Mouse (Mus musculus): ENCODE measurements around the gene Zfp710. TPM values are rescaled to one million over a fixed set of nuclear protein-coding genes. Genes with fewer than 3 reads are reported as not detected.
A peak's percentile ranks its signal among the peaks of the same experiment; 100 is the strongest.

Zfp710 gene
- total and polyA plus RNA-seq, 3 experiments = 14.8 to 19.1 TPM; not detected in 1

GRCm38 (mm10) chr7:80123115-80123514 is 98.5 kb downstream of the Zfp710 start:
- Histone ChIP-seq H3K4me3 (ENCODE audit: control insufficient read depth in 1 of 2, insufficient read depth in 1 of 2, low read depth in 2 of 2, low read length in 2 of 2) (peak overlapping the region; percentile 48 to 51), H3K4me1 (ENCODE audit: control insufficient read depth in 1 of 2, insufficient read depth in 2 of 2, low read length in 2 of 2) (peaks cover 4 to 14% of the 10 kb centered on the region in 2 experiments; a peak in 3 of 4 replicates), H3K9me3 (replicated peaks; ENCODE audit: insufficient read depth, low read length) (no peaks in the 10 kb centered on the region), H3K36me3 (ENCODE audit: control insufficient read depth in 1 of 2, insufficient read depth in 2 of 2, low read length in 2 of 2) (peaks cover 0 to 10% of the 10 kb centered on the region in 2 experiments; a peak in 2 of 4 replicates), H3K9ac (ENCODE audit: control insufficient read depth, low read depth, low read length, poor library complexity, severe bottlenecking) (peak overlapping the region; percentile 48), H3K79me2 (ENCODE audit: control insufficient read depth, insufficient read depth, low read length, poor library complexity) (no peaks in the 10 kb centered on the region), H3K27me3 (ENCODE audit: control insufficient read depth in 1 of 2, insufficient read depth in 2 of 2, low read length in 2 of 2) (no peaks in the 10 kb centered on the region), H3K27ac (ENCODE audit: control insufficient read depth, low read depth, low read length) (peak overlapping the region; percentile 48)
- TF ChIP-seq RCOR1 (IDR thresholded peaks at IDR 0.05; ENCODE audit: low read depth, low read length) = peak; percentile 9; the same call in 1 of the 2 replicates
- TF ChIP-seq SIN3A (IDR thresholded peaks at IDR 0.05; ENCODE audit: low read length) = peak; percentile 87
- TF ChIP-seq ETS1 (IDR thresholded peaks at IDR 0.05; ENCODE audit: low read depth, low read length) = peak; percentile 92
- peak; percentile 56; the same call in 1 of the 2 replicates for TF ChIP-seq MAZ (IDR thresholded peaks at IDR 0.05; ENCODE audit: low read depth, low read length)
- TF ChIP-seq EP300 (IDR thresholded peaks at IDR 0.05; ENCODE audit: low read depth in 1 of 2, low read length in 2 of 2) = peak; percentile 22 to 53; a peak in 3 of 4 replicates
- TF ChIP-seq ZNF384 (IDR thresholded peaks at IDR 0.05; ENCODE audit: low read depth, low read length) = peak; percentile 91
- TF ChIP-seq TBP (IDR thresholded peaks at IDR 0.05; ENCODE audit: low read depth, low read length) = peak; percentile 61; the same call in 1 of the 2 replicates
- peak; percentile 69 for TF ChIP-seq TCF12 (IDR thresholded peaks at IDR 0.05; ENCODE audit: low read depth, low read length)
- TF ChIP-seq E2F4 (IDR thresholded peaks at IDR 0.05; ENCODE audit: borderline replicate concordance, low read depth, low read length) = no peak
- TF ChIP-seq TAL1 (IDR thresholded peaks at IDR 0.05; ENCODE audit: low read length) = no peak
- no peak for TF ChIP-seq CHD1 (IDR thresholded peaks at IDR 0.05; ENCODE audit: low read depth, low read length)
- 0 out of 2 replicates have a peak, but pooled peaks have one; percentile 18 for TF ChIP-seq MXI1 (IDR thresholded peaks at IDR 0.05; ENCODE audit: low read depth, low read length)
- DNase-seq (ENCODE audit: low read depth, low spot score) = peak; percentile 80

- H3K4me3 ChIP-seq (ENCODE audit: control insufficient read depth in 1 of 2, insufficient read depth in 1 of 2, low read depth in 2 of 2, low read length in 2 of 2) = peak overlapping the region; percentile 48 to 51
- TF ChIP-seq RAD21 (IDR thresholded peaks at IDR 0.05; ENCODE audit: low read depth, low read length) (no peak), MXI1 (IDR thresholded peaks at IDR 0.05; ENCODE audit: low read depth, low read length) (no peak), UBTF (IDR thresholded peaks at IDR 0.05; ENCODE audit: borderline replicate concordance, insufficient read depth, low read depth, low read length) (no peak), ZC3H11A (IDR thresholded peaks at IDR 0.05; ENCODE audit: low read depth, low read length) (no peak), RCOR1 (IDR thresholded peaks at IDR 0.05; ENCODE audit: low read depth, low read length) (no peak), POLR2AphosphoS5 (IDR thresholded peaks at IDR 0.05; ENCODE audit: borderline replicate concordance, low read depth, low read length) (no peak), TBP (IDR thresholded peaks at IDR 0.05; ENCODE audit: low read depth, low read length) (no peak), POLR2AphosphoS2 (IDR thresholded peaks at IDR 0.05; ENCODE audit: low read length) (no peak), ZMIZ1 (IDR thresholded peaks at IDR 0.05; ENCODE audit: low read depth, low read length) (no peak), MEF2A (IDR thresholded peaks at IDR 0.05; ENCODE audit: extremely low read depth, insufficient replicate concordance, low read depth, low read length, poor library complexity, severe bottlenecking) (no peak), TAL1 (IDR thresholded peaks at IDR 0.05; ENCODE audit: low read length) (no peak), CTCF (IDR thresholded peaks at IDR 0.05 in 2 of 3, conservative IDR thresholded peaks at IDR 0.05 in 1 of 3; ENCODE audit: control insufficient read depth in 1 of 3, insufficient read depth in 1 of 3, low read depth in 2 of 3, low read length in 3 of 3, poor library complexity in 1 of 3, severe bottlenecking in 1 of 3) (no peak), KAT2A (conservative IDR thresholded peaks at IDR 0.05; ENCODE audit: low read depth, low read length) (no peak), HCFC1 (IDR thresholded peaks at IDR 0.05; ENCODE audit: low read depth, low read length) (no peak)
- no peaks in the 10 kb centered on the region for H3K79me2 ChIP-seq (ENCODE audit: control insufficient read depth, insufficient read depth, low read length, poor library complexity)
- peaks cover 4 to 14% of the 10 kb centered on the region in 2 experiments; a peak in 3 of 4 replicates for H3K4me1 ChIP-seq (ENCODE audit: control insufficient read depth in 1 of 2, insufficient read depth in 2 of 2, low read length in 2 of 2)
- peak overlapping the region; percentile 28; the same call in 1 of the 2 replicates for H3K27ac ChIP-seq (ENCODE audit: control insufficient read depth, low read depth, low read length)
- peak overlapping the region; percentile 47 for H3K9ac ChIP-seq (ENCODE audit: control insufficient read depth, low read depth, low read length, poor library complexity, severe bottlenecking)
- no peaks in the 10 kb centered on the region for H3K9me3 ChIP-seq (replicated peaks; ENCODE audit: insufficient read depth, low read length)
- no peaks in the 10 kb centered on the region for H3K27me3 ChIP-seq (ENCODE audit: control insufficient read depth in 1 of 2, insufficient read depth in 2 of 2, low read length in 2 of 2)
- DNase-seq (ENCODE audit: low read depth, low spot score) = peak; percentile 70
- H3K36me3 ChIP-seq (ENCODE audit: control insufficient read depth in 1 of 2, insufficient read depth in 2 of 2, low read length in 2 of 2) = peaks cover 0 to 10% of the 10 kb centered on the region in 2 experiments; a peak in 2 of 4 replicates
Observed at GRCm38 (mm10) chr7:80123672-80124071, 99.1 kb downstream of the Zfp710 start.

All from MEL (cell line).